Mouse (Mus musculus) kidney, adult 2 months (tissue): ENCODE measurements around the gene A130010J15Rik. TPM values are rescaled to one million over a fixed set of nuclear protein-coding genes. Genes with fewer than 3 reads are reported as not detected.
A peak's percentile ranks its signal among the peaks of the same experiment; 100 is the strongest.

Source experiments
- DNase-seq: peaks from one replicate; pipeline ENCODE4 v3.0.0; 2021
- H3K27ac ChIP-seq: fragments of 200-500 bp; 2 replicates; pipeline ENCODE4 v1.5.1; 2012; ENCODE audit warnings: low read depth, low read length, control low read depth, inconsistent platforms; ENCODE audit not compliant: insufficient read depth
- H3K27me3 ChIP-seq: fragments of 200-500 bp; replicated peaks from 2 replicates; pipeline ENCODE4 v1.6.1; 2012; ENCODE audit warnings: mild to moderate bottlenecking, moderate library complexity, low read length, inconsistent platforms; ENCODE audit not compliant: control insufficient read depth, insufficient read depth
- H3K36me3 ChIP-seq: fragments of 200-500 bp; 2 replicates; pipeline ENCODE4 v1.6.1; 2012; ENCODE audit warnings: mild to moderate bottlenecking, moderate library complexity, low read length, inconsistent platforms; ENCODE audit not compliant: control insufficient read depth, insufficient read depth
- H3K4me1 ChIP-seq: fragments of 200-500 bp; 2 replicates; pipeline ENCODE4 v1.6.1; 2011; ENCODE audit warnings: low read length; ENCODE audit not compliant: control insufficient read depth, insufficient read depth
- H3K4me3 ChIP-seq: fragments of 200-500 bp; 2 replicates; pipeline ENCODE4 v1.5.1; 2011; ENCODE audit warnings: mild to moderate bottlenecking, low read depth, low read length, control low read depth; ENCODE audit not compliant: insufficient read depth
- CTCF ChIP-seq: fragments of 200-500 bp; conservative IDR thresholded peaks from 2 replicates; pipeline ENCODE4 v1.5.1; 2011; ENCODE audit warnings: low read depth, mild to moderate bottlenecking, control low read depth, low read length, moderate library complexity, mixed read lengths; ENCODE audit not compliant: insufficient read depth, insufficient read length
- POLR2A ChIP-seq: fragments of 200-500 bp; IDR thresholded peaks from one replicate; pipeline ENCODE4 v1.6.1; 2011; ENCODE audit warnings: low read depth, low read length, control low read depth
- WGBS: fragments of 180-500 bp; shearing (Covaris S2); methylation state at CpG from one replicate; pipeline ENCODE4 v1.1.7; 2018; 5-methylcytosine and 5-hydroxymethylcytosine counted together
- polyA plus RNA-seq: library from polyadenylated mRNA; depleted of rRNA; stranded (reverse); fragments of >200 nt; gene quantifications from 2 replicates; pipeline ENCODE4 v1.2.3, GENCODE M21; 2012

The A130010J15Rik gene
- polyA plus RNA-seq, 1 experiment = 2.8 TPM

DNA sequence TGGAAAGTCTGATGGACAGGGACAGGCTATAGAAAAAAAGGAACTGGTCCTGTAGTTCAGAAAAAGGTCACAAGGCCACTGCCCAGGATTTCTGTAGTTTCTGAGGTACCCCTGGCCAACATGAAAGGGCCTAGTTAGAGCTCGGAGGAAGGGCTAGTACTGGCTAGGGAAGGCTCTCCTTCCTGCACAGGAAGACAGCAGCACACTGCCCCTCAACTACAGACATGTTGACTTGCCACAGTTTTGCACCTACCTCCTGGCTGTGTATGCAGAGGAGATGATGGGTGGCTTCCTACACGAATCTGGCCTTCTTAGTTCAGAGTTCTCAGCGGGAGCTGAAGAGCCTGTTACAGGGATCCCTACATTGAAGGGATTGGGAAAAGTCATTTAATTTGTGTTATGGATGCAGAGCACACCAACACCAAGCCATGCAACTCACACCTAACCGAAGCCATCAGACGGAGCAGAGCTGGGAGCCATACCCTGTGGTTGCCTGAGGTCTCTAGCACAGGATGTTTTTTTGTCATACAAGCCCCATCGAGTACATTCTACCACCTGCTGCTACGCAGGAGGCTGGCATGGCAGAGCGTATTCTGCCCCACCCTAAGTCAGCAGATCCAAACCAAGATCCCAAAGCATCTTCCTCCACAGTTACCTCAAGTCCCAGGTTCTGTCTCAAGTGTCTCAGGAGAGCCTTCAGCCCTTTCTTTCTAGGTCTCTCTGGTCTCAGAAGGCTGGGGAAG is 33.0 kb downstream of the A130010J15Rik start:
- no peak overlapping the region for H3K27ac ChIP-seq
- no peak overlapping the region for H3K4me3 ChIP-seq
- H3K4me1 ChIP-seq = peaks cover 3% of the 10 kb centered on the region; the same call in 1 of the 2 replicates
- 88% methylated on average over 8 of the region's 8 CpGs for WGBS
- H3K27me3 ChIP-seq = no peaks in the 10 kb centered on the region
- TF ChIP-seq POLR2A (no peak), CTCF (no peak)
- no peaks in the 10 kb centered on the region for H3K36me3 ChIP-seq
- DNase-seq = no peak

DNA sequence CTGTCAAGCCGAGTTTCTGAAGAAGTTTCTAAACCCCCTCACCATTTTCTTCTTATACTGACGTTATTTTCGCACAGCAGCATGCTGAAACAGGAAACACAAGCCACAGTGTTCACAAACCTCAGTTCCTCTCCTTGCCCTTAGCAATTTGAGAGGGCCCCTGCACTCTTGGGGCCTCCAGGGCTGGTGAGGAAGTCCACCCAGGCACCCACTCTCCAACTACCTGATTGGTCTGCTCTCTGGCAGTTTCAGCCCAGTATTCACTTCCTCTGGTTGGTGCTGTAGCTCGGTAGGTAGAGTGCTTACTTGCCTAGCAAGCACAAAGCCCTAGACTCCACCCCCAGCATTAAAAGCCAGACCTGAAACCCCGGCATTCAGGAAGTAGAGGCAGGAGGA is 33.5 kb downstream of the A130010J15Rik start, which contains the start of gene Traf3ip3:
Gene Traf3ip3, minus strand, starts transcription at position 321 of the 396 bp plus-strand sequence.
- DNase-seq = peak; percentile 29
- no peaks in the 10 kb centered on the region for H3K36me3 ChIP-seq
- 66% methylated on average over 5 of the region's 5 CpGs for WGBS
- no peak within 1 kb of the TSS for H3K4me3 ChIP-seq
- TF ChIP-seq POLR2A (no peak), CTCF (no peak)
- peaks cover 7% of the 10 kb centered on the region; the same call in 1 of the 2 replicates for H3K4me1 ChIP-seq
- H3K27ac ChIP-seq = no peak within 1 kb of the TSS
- H3K27me3 ChIP-seq = no peaks in the 10 kb centered on the region

- Histone ChIP-seq H3K4me3 (no peak overlapping the region), H3K27ac (no peak overlapping the region), H3K27me3 (no peaks in the 10 kb centered on the region), H3K4me1 (peaks cover 7% of the 10 kb centered on the region; the same call in 1 of the 2 replicates), H3K36me3 (no peaks in the 10 kb centered on the region)
- WGBS = 86% methylated on average over 2 of the region's 2 CpGs
- no peak for TF ChIP-seq CTCF
- DNase-seq = no peak
Measured at GRCm38 (mm10) chr1:193203821-193204220, 36.0 kb downstream of the A130010J15Rik start.

GRCm38 (mm10) chr1:193205431-193205830 is 37.6 kb downstream of the A130010J15Rik start:
- H3K27ac ChIP-seq = peak overlapping the region; percentile 91
- no peak overlapping the region for H3K4me3 ChIP-seq
- DNase-seq = peak; percentile 74
- peaks cover 7% of the 10 kb centered on the region; the same call in 1 of the 2 replicates for H3K4me1 ChIP-seq
- no peak for TF ChIP-seq CTCF
- TF ChIP-seq POLR2A = no peak
- 48% methylated on average over 2 of the region's 2 CpGs for WGBS
- no peaks in the 10 kb centered on the region for H3K27me3 ChIP-seq
- no peaks in the 10 kb centered on the region for H3K36me3 ChIP-seq

GRCm38 (mm10) chr1:193207503-193207902 is 39.7 kb downstream of the A130010J15Rik start, which contains the start of gene Lamb3:
TSS of gene Lamb3 (plus strand) at chr1:193207699.
- H3K27me3 ChIP-seq = no peaks in the 10 kb centered on the region
- peaks cover 7% of the 10 kb centered on the region; the same call in 1 of the 2 replicates for H3K4me1 ChIP-seq
- H3K27ac ChIP-seq = no peak within 1 kb of the TSS
- 85% methylated on average over 3 of the region's 3 CpGs for WGBS
- DNase-seq = no peak
- no peaks in the 10 kb centered on the region for H3K36me3 ChIP-seq
- no peak for TF ChIP-seq CTCF
- no peak for TF ChIP-seq POLR2A
- no peak within 1 kb of the TSS for H3K4me3 ChIP-seq

GRCm38 (mm10) chr1:193208178-193208577 is 40.3 kb downstream of the A130010J15Rik start:
- no peak overlapping the region for H3K27ac ChIP-seq
- 28% methylated on average over 2 of the region's 2 CpGs for WGBS
- TF ChIP-seq POLR2A = no peak
- peak; percentile 97 for TF ChIP-seq CTCF
- no peak overlapping the region for H3K4me3 ChIP-seq
- DNase-seq = peak; percentile 81
- no peaks in the 10 kb centered on the region for H3K27me3 ChIP-seq
- H3K4me1 ChIP-seq = peaks cover 7% of the 10 kb centered on the region; the same call in 1 of the 2 replicates
- no peaks in the 10 kb centered on the region for H3K36me3 ChIP-seq

DNA sequence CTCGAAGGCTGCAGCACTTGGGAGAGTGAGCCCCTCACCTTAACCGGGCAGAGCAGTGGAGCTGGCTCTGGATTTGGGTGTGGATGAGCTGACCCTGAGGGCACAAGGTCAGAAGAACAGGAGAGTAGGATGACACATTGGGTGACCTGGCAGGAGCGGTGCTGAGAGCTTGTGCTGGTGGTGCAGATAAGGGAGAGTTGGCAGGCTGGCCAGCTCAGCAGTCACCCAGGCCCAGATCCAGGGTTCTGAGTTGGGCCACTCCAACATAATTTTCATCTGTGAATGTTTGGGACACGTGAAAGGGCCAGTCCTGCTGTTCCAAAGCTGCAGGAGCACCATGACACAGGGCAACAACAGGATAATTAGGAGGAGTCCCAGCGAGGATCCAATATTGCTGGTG is 43.5 kb downstream of the A130010J15Rik start:
- Histone ChIP-seq H3K27ac (no peak overlapping the region), H3K36me3 (no peaks in the 10 kb centered on the region), H3K4me3 (no peak overlapping the region), H3K4me1 (no peaks in the 10 kb centered on the region), H3K27me3 (no peaks in the 10 kb centered on the region)
- TF ChIP-seq POLR2A (no peak), CTCF (no peak)
- WGBS = 83% methylated on average over 5 of the region's 5 CpGs
- DNase-seq = no peak
